Mouse (Mus musculus): Measurements from ENCODE around the gene Ugt8a.

Gene Ugt8a

GRCm38 (mm10) chr3:125938092-125938755 lies at the start of gene Ugt8a:
Gene Ugt8a, minus strand, starts transcription at chr3:125938619.
- in situ Hi-C loops (cut with MboI) = no loop called here

DNA sequence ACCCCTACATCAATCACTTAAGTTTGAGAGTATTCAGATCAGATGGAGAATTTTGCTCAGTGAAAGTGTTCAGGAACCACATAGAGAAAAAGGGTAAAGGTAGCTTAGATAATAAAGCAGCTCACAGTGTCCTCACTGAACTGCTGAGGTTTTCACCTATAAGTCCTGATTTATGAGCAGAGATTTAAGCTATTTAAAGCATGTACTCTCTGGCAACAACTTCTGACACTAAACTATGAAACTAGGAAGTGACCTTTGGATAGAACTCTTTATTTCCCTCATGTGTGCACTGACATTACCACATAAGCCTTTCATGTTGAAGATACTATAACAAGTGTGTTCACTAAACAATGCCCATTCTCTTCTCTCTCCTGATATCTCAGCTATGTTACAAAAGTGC lies 48.2 kb upstream of the Ugt8a start:
- in situ Hi-C loops (cut with MboI) = no loop called here

DNA sequence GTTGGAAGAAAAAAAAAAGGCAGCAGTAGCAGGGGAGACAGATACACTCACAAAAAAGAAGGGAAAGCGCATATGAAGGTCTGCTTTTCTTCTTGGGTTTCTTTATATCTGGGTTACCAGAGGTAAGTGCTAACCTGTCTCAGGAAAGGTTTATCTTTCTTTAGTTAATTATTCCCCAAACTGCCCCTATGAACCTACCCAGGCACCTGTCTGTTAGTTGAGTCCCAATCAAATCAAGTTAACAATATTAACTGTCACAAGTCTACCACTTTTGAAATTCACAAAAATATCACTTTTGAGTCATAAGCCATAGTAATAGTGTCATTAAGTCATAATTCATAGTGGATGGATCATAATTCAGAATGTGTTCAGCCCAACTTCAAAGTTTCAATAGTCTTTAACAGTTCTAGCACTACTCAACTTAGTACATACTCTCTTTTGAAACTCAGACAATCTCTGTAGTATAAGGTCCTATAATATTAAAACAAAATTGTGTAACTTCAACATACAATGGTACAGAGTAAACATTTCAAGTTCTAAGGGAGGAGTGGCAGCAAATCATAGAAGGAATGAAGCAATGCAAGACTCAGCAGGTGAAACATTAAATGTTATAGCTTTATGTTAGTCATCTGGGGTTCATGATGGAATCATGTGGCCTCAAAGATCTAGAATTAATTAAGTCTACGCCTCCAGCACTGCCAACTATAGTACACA lies 45.4 kb upstream of the Ugt8a start:
- in situ Hi-C loops (cut with MboI) = no loop called here

DNA sequence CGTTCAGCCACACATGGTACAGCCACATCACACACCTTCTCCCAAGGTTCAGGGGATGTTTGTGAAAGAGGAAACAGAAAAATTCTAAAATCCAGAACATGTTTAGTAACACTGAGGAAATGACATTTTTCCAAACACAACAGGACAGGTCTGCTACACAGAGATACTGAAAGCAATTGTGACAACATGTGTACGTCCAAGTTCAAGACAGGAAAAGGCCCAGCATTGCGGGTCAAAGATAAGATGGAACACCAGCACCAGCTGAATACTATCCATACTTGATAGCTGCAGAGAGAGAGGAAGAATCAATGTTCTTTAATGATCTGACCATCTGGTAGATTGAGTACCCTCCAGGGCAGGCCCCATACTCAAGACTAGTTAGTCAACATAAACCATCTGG lies 41.1 kb upstream of the Ugt8a start:
- in situ Hi-C loops (cut with MboI) = no loop called here

- in situ Hi-C loops (cut with MboI) = no loop called here
These were observed 37.5 kb upstream of the Ugt8a start for GRCm38 (mm10) chr3:125975899-125976298.

DNA sequence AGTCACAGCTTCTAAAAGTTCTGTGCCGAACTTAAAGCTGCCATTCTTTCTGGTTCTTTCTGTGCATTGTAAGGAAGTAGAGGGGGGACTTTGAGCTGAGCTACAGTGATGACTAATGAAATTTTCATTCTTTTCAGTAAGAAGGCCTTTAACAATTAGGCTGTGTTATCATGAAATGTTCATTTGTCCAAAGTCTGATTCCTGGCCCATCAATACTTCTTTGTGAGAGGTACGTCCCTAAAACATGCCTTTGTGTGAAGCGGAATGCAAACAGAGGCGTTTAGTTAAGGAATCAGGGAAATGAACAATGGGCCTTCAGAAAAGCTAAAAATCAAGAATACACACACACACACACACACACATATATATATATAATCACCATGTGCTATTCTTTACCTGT lies 31.0 kb upstream of the Ugt8a start:
- in situ Hi-C loops (cut with MboI) = no loop called here

- in situ Hi-C loops (cut with MboI) = no loop called here
These were observed 17.9 kb upstream of the Ugt8a start for GRCm38 (mm10) chr3:125956196-125956885.

GRCm38 (mm10) chr3:125954881-125955280 lies 16.5 kb upstream of the Ugt8a start:
- in situ Hi-C loops (cut with MboI) = no loop called here

DNA sequence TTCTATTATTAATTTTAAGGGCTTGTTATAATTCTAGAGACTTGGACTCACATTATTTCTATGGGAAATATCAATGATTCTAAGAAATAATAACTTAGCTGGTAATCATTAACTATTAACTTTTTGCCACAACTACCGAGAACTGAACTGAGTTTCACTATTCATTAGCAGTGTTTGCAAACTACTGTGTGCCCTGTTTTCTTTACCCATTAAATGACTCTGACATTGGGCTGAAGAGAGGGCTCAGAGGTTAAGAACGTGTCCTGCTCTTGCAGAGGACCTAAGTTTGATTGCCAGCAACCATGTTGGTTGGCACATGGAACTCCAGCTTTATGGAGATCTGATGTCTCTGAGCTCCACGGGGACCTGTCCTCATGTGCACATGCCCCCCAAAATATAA lies 2.4 kb upstream of the Ugt8a start:
- in situ Hi-C loops (cut with MboI) = no loop called here

DNA sequence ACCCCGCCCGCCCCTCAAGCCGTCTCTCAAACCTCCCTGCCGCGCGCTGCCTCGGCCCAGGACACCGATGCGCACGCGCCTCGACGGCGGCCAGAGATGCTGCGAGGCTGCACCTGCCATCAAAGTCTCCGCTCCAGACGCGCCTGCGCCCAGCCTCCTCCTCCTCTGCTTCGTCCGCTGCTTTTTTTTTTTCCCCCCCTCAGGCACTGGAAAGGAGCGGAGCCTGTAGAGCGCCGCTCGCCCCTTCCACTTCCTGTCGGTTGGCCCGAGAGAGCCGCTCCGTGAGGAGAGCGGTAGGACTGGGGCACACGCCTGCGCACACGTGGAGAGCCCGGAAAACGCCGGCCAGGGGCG lies 314 bp upstream of the Ugt8a start:
- in situ Hi-C loops (cut with MboI) = no loop called here

DNA sequence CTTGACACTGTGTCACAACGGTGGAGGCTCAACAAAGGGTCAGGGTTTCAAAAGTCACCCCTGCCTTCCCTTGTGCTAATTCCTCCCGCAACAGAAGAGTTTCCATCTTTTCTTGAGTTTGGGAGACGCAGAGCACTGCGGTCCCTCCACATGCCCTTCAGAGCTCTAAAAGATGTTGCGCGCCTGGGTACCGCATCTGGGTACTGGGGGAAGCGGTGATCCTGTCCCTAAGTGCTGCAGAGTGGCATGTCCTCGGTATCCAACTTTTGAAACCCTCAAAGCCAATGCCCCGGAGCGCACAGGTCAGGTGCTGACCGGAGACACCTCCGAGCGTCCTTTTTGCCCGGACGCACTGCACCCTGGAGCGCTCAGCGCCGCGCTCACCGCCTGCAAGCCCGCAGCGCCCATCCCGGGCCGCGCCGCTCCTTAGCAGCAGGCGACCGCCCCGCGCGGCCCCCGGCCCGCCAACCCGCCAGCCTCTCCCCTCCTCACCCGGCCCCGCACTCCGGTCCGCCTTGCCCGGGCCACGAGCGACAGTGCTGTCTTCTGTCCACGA lies 805 bp downstream of the Ugt8a start:
- in situ Hi-C loops (cut with MboI) = no loop called here

GRCm38 (mm10) chr3:125935796-125936195 lies 2.6 kb downstream of the Ugt8a start:
- in situ Hi-C loops (cut with MboI) = no loop called here

GRCm38 (mm10) chr3:125932594-125933237 lies 5.7 kb downstream of the Ugt8a start:
- in situ Hi-C loops (cut with MboI) = no loop called here

- in situ Hi-C loops (cut with MboI) = no loop called here
These were observed 7.4 kb downstream of the Ugt8a start for GRCm38 (mm10) chr3:125931059-125931458.

DNA sequence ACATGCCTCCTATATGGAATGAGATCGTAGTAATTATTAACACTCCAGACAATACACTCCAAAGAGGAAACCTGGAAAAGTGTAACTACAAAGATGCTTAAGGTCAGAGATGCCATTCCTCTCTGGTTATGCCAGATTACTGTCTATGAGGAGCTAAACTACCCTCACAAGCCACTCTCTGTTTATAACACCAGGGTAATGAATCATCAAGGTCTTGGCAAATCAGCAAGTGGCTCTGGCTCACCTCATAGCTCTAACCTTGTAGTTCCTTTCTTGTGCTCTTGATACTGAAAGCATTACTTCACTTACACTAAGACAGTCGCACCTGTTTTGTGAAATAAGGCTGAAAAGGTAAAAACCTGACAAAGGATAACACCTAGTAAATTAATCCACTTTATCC lies 17.5 kb downstream of the Ugt8a start:
- in situ Hi-C loops (cut with MboI) = no loop called here

DNA sequence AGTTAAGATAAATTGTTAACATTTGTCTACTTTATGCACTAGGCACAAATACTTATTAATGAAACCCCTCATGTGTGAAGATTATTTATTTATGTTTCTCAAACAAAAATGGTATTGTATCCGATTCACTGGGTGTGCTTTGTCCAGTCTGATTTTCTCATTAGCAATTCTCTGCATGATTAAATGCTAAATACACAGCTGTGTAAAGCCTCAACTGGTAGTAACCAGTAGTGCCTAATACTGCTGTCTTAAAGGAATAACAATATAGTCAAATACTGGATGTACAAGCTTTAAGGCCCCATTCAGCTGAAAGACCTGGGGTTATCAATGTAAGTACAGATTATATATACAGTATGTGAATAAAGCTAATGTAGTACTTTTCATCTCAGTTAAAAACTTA lies 39.4 kb downstream of the Ugt8a start:
- in situ Hi-C loops (cut with MboI) = no loop called here

DNA sequence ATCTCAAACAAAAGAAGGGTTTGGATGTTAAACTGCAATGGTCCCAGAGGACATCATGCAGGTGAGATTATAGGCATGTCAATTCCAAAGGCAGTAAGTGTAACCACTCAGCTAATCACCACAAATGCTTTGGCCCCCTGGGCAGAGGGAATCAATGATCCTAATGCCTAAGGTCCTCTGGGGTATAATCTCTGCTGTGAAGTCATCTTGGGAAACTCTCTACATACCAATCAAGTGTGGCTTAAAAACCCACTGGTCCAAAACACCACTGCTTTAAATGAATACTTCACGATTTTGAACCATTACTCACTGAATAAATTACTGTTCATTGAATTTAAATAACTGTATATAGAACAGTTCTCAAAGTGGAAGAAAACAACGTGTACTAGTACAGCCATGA lies 51.3 kb downstream of the Ugt8a start:
- in situ Hi-C loops (cut with MboI) = no loop called here

DNA sequence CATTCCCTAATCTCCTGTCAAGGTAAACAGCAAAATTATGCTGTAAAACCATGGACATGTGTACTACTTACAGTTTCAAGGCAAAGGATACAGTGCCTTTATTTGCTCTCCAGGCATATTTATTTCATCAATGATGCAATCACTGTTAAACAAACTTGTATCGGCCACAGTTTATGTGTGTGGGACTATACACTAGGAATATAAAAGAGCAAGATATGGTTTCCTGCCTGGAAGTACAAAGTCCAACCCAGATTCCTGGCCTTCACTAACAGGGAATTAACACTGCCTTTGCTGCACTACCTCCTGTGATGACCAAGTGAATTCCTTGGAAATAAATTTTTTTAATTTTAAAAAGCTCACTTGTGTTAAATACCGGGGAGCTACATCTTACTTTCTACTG lies 53.5 kb downstream of the Ugt8a start:
- in situ Hi-C loops (cut with MboI) = no loop called here

- in situ Hi-C loops (cut with MboI) = no loop called here
These were observed 54.0 kb downstream of the Ugt8a start for GRCm38 (mm10) chr3:125884423-125884822.

- in situ Hi-C loops (cut with MboI) = no loop called here
These were observed 55.4 kb downstream of the Ugt8a start for GRCm38 (mm10) chr3:125883009-125883408.

GRCm38 (mm10) chr3:125881835-125882234 lies 56.6 kb downstream of the Ugt8a start:
- in situ Hi-C loops (cut with MboI) = no loop called here

GRCm38 (mm10) chr3:125874371-125874770 lies 64.0 kb downstream of the Ugt8a start:
- in situ Hi-C loops (cut with MboI) = no loop called here
